Comparison of ENCODE assay signal across 8 mouse cellular contexts in the genomic region with DNA sequence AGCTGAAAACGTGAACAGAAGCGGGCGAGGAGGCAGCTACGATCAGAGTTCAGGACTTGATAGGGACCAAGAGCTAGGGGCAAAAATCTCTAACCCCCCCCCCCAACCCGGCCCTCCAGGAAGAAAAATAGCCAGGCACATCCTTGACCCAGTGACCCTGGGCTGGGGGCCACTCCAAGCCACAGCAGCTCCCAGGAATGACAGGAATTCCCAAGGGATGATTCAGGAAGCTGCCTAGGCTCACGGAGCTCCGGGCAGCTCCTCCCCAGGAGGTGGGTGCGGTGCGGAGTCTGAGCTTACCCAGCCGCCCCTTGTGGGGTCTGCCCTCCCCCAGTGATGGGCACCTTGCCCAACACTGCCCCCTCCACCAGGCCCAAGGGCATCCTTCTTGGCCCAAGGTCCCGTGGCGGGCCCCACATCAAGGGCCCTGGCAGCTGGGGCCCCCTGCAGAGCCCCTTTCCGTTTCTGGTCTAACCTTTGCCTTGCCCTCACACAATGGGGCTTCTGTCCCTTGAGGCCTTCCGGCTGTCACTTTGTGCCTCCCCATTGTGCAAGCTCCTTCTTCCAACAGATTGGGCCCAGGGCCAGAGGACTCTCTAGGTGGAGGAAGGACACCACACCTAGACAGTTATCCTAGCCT. TPM values are rescaled to one million over a fixed set of nuclear protein-coding genes. Genes with fewer than 3 reads are reported as not detected.
DNase-seq lines count a peak whose midpoint lies in the region; ATAC-seq and TF ChIP-seq lines count a peak whose summit lies in the region.

Gene Tinagl1, minus strand, starts transcription at position 51 of the 640 bp plus-strand sequence.

- no peak for TF ChIP-seq EP300 in heart, adult 2 months (IDR thresholded peaks at IDR 0.05; ENCODE audit: insufficient read depth, low read depth, low read length)
- peak; percentile 49 for TF ChIP-seq EP300 in lung, postnatal 0 days (IDR thresholded peaks at IDR 0.05)
- no peak for TF ChIP-seq EP300 in stomach, postnatal 0 days (optimal IDR thresholded peaks at IDR 0.05)

- no peaks in the 10 kb centered on the region for H3K27me3 ChIP-seq in heart, adult 2 months (ENCODE audit: control insufficient read depth, insufficient read depth, low read length)
- H3K27me3 ChIP-seq in kidney, adult 2 months (replicated peaks; ENCODE audit: control insufficient read depth, insufficient read depth, low read length) = no peaks in the 10 kb centered on the region
- H3K27me3 ChIP-seq in lung, postnatal 0 days (replicated peaks; ENCODE audit: insufficient read depth, low read length) = no peaks in the 10 kb centered on the region
- H3K27me3 ChIP-seq in stomach, postnatal 0 days (ENCODE audit: control insufficient read depth, insufficient read depth, low read length) = no peaks in the 10 kb centered on the region

- TF ChIP-seq POLR2A in heart, adult 2 months (IDR thresholded peaks at IDR 0.05; ENCODE audit: insufficient read depth, low read depth, low read length) = no peak
- TF ChIP-seq POLR2A in kidney, adult 2 months (IDR thresholded peaks at IDR 0.05; ENCODE audit: low read depth, low read length) = no peak

- peak within 1 kb of the TSS; percentile 70 for H3K27ac ChIP-seq in heart, adult 2 months
- H3K27ac ChIP-seq in kidney, adult 2 months (ENCODE audit: insufficient read depth, low read depth, low read length) = peak within 1 kb of the TSS; percentile 92
- H3K27ac ChIP-seq in lung, postnatal 0 days (ENCODE audit: low read length) = peak within 1 kb of the TSS; percentile 93
- H3K27ac ChIP-seq in stomach, postnatal 0 days (replicated peaks) = peak within 1 kb of the TSS; percentile 91

- H3K4me3 ChIP-seq in heart, adult 2 months = peak within 1 kb of the TSS; percentile 55
- peak within 1 kb of the TSS; percentile 71 for H3K4me3 ChIP-seq in kidney, adult 2 months (ENCODE audit: insufficient read depth, low read depth, low read length)
- peak within 1 kb of the TSS; percentile 50 for H3K4me3 ChIP-seq in lung, postnatal 0 days (ENCODE audit: low read depth, low read length)
- peak within 1 kb of the TSS; percentile 44 for H3K4me3 ChIP-seq in stomach, postnatal 0 days (ENCODE audit: low read depth, low read length)

- ATAC-seq in lung, postnatal 0 days = peak; percentile 50
- ATAC-seq in stomach, postnatal 0 days (ENCODE audit: low FRiP score, low TSS enrichment) = peak; percentile 4; the same call in 1 of the 2 replicates

- H3K4me2 ChIP-seq in lung, postnatal 0 days (replicated peaks; ENCODE audit: low read depth, low read length) = peak within 1 kb of the TSS; percentile 64
- H3K4me2 ChIP-seq in stomach, postnatal 0 days (replicated peaks; ENCODE audit: low read depth) = peak within 1 kb of the TSS; percentile 75

- intact Hi-C loops in heart, adult 2 months (cut with DNase I) = loop anchor here (1.0 kb wide), 1 partner anchor 12 kb away; no protein-coding TSS in a partner anchor

- no peaks in the 10 kb centered on the region for H3K79me2 ChIP-seq in heart, adult 2 months (replicated peaks; ENCODE audit: control insufficient read depth, insufficient read depth, low read length)

- TF ChIP-seq CTCF in heart, adult 2 months (IDR thresholded peaks at IDR 0.05) = no peak
- no peak for TF ChIP-seq CTCF in kidney, adult 2 months (conservative IDR thresholded peaks at IDR 0.05; ENCODE audit: insufficient read depth, insufficient read length, low read depth, low read length)
- TF ChIP-seq CTCF in lung, postnatal 0 days (IDR thresholded peaks at IDR 0.05) = no peak
- TF ChIP-seq CTCF in stomach, postnatal 0 days (IDR thresholded peaks at IDR 0.05; ENCODE audit: low read depth) = no peak

- no peaks in the 10 kb centered on the region for H3K36me3 ChIP-seq in heart, adult 2 months (ENCODE audit: control insufficient read depth, insufficient read depth, low read length)
- no peaks in the 10 kb centered on the region for H3K36me3 ChIP-seq in kidney, adult 2 months (ENCODE audit: control insufficient read depth, insufficient read depth, low read length)
- no peaks in the 10 kb centered on the region for H3K36me3 ChIP-seq in lung, postnatal 0 days (ENCODE audit: insufficient read depth, low read length)
- no peaks in the 10 kb centered on the region for H3K36me3 ChIP-seq in stomach, postnatal 0 days (ENCODE audit: control insufficient read depth, insufficient read depth, low read length)

- no peak for DNase-seq in layer of hippocampus, adult 8-10 months (ENCODE audit: low spot score in 2 of 2)
- no peak for DNase-seq in layer of hippocampus, postnatal 10 days (ENCODE audit: low spot score in 2 of 2)
- peak; percentile 42 for DNase-seq in embryo, embryonic 9.5 days (ENCODE audit: extremely low spot score)
- DNase-seq in heart, adult 2 months = peak; percentile 68 to 69
- DNase-seq in kidney, adult 2 months = peak; percentile 88
- peak; percentile 77 for DNase-seq in lung, postnatal 0 days (ENCODE audit: low spot score)
- peak; percentile 43 for DNase-seq in stomach, postnatal 0 days (ENCODE audit: low spot score)
- no peak for DNase-seq in right cerebral cortex, postnatal 36 days (ENCODE audit: low spot score in 2 of 2)

- no peaks in the 10 kb centered on the region for H3K9me3 ChIP-seq in lung, postnatal 0 days (ENCODE audit: low read length)
- H3K9me3 ChIP-seq in stomach, postnatal 0 days (ENCODE audit: control insufficient read depth, low read length) = no peaks in the 10 kb centered on the region

- peak within 1 kb of the TSS; percentile 84 for H3K9ac ChIP-seq in heart, adult 2 months (ENCODE audit: low read depth, low read length)
- H3K9ac ChIP-seq in lung, postnatal 0 days (replicated peaks; ENCODE audit: low read depth) = peak within 1 kb of the TSS; percentile 69
- peak within 1 kb of the TSS; percentile 61 for H3K9ac ChIP-seq in stomach, postnatal 0 days (ENCODE audit: low read length)

- peaks cover 23% of the 10 kb centered on the region for H3K4me1 ChIP-seq in heart, adult 2 months (ENCODE audit: control insufficient read depth, insufficient read depth, low read length)
- H3K4me1 ChIP-seq in kidney, adult 2 months (ENCODE audit: control insufficient read depth, insufficient read depth, low read length) = peaks cover 38% of the 10 kb centered on the region
- H3K4me1 ChIP-seq in lung, postnatal 0 days (ENCODE audit: insufficient read depth, low read depth, low read length) = peaks cover 50% of the 10 kb centered on the region; the same call in 1 of the 2 replicates
- peaks cover 17% of the 10 kb centered on the region for H3K4me1 ChIP-seq in stomach, postnatal 0 days (replicated peaks; ENCODE audit: control insufficient read depth, insufficient read depth)

- WGBS in heart, adult 2 months = 12% methylated on average over 14 of the region's 14 CpGs
- WGBS in kidney, adult 2 months = 8% methylated on average over 14 of the region's 14 CpGs
- WGBS in lung, postnatal 0 days = 2% methylated on average over 10 of the region's 14 CpGs
- 12% methylated on average over 14 of the region's 14 CpGs for WGBS in stomach, postnatal 0 days

RNA-seq across cellular contexts. Expression of gene Tinagl1, which starts in this region (rescaled TPM):
- 10 to 100 TPM in 3 of 4 experiments, 1 to 10 TPM in 1; 9.7 to 11.8 (median 11.0) TPM for total RNA-seq in layer of hippocampus, adult 8-10 months (2022)
- total RNA-seq in layer of hippocampus, postnatal 10 days (2021) = 1 to 10 TPM; 3.3 TPM
- total RNA-seq in heart, adult 2 months (2021) = 10 to 100 TPM; 56.4 to 68.6 TPM
- polyA plus RNA-seq in heart, adult 2 months (2012; rRNA removed) = 61.9 and 84.0 TPM in 2 replicates
- 118 and 133 TPM in 2 replicates for polyA plus RNA-seq in kidney, adult 2 months (2012; rRNA removed)
- 213 and 288 TPM in 2 replicates for polyA plus RNA-seq in lung, postnatal 0 days (2015; fragmentation: Nextera tagmentation; extraction: Ambion mirVana)
- polyA plus RNA-seq in stomach, postnatal 0 days (2015; fragmentation: Nextera tagmentation; extraction: Ambion mirVana) = 123 and 131 TPM in 2 replicates

Comparison
In these comparisons a context has a peak if more than half of its experiments do, and no peak if none do; other contexts are left out.
1. RNA of gene Tinagl1 (total RNA-seq): 56.4 to 68.6 TPM in heart, adult 2 months; 9.7 to 11.8 TPM in layer of hippocampus, adult 8-10 months and 3.3 TPM in layer of hippocampus, postnatal 10 days; every median in the first group is over 4 times any median in the second.
2. DNase-seq: peak in embryo, embryonic 9.5 days (single experiment), heart, adult 2 months (2 of 2), kidney, adult 2 months (single experiment), lung, postnatal 0 days (single experiment) and stomach, postnatal 0 days (single experiment); none in layer of hippocampus, adult 8-10 months (0 of 2), layer of hippocampus, postnatal 10 days (0 of 2) and right cerebral cortex, postnatal 36 days (0 of 2).
3. Peak in every context shown above with its lines, with median percentiles within 50 percentile points of each other: H3K27ac ChIP-seq, H3K4me3 ChIP-seq and H3K9ac ChIP-seq.